Mouse (Mus musculus) brain, adult 2 months (tissue): ENCODE results near the gene Bcl2l2.
A peak's percentile ranks its signal among the peaks of the same experiment; 100 is the strongest.

Source experiments
- DNase-seq: peaks from one replicate; pipeline ENCODE4 v3.0.0; 2011; ENCODE audit warnings: low read depth, low spot score

The Bcl2l2 gene

DNA sequence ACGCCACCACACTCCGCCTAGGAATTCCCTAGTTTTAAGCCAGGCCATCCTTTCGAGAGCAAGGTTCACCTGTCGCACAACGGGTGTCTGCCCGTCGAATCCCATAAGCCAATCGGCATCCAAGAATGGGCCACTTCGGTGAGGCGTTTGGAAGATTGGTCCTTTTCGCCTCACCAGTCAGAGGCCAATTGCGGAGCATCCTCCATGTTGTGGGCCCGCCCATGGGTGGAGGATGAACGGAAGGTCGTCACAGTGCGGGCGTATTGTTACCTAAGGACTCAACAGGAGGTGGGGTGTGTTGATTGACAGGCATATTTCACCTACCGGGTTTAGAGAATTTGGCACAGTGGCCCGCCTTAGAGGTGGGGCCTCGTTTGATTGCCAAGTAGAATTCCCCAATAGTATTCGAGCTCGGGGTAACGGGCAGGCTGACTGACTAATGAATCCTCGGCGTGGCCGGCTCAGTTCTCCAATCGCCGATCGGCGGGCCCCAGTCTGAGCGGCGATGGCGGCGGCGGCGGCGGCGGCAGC, 10.5 kb downstream of the Bcl2l2 start:
- peak; percentile 100 for DNase-seq

GRCm38 (mm10) chr14:54894296-54895151, 11.3 kb downstream of the Bcl2l2 start:
- peak; percentile 54 for DNase-seq

DNA sequence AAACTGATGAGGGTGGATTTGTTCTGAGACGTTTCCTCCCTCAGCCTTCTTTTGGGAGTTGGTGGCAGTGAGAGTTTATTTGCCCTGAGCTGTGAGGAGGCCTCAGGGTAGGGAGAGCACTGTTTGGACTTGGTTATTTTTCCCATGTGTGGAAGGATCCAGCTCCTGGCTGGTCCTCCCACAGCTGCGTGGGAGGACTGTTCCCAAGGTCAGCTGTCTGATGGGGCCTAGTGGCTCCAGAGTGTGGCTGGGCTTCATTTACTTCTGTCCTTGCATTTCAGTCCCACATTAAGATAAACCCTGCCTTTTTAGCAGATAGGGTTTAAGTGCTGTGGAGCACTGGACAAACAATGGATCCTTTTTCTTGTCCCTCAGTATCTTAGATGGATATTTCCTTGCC, 14.3 kb downstream of the Bcl2l2 start:
- DNase-seq: no peak

DNA sequence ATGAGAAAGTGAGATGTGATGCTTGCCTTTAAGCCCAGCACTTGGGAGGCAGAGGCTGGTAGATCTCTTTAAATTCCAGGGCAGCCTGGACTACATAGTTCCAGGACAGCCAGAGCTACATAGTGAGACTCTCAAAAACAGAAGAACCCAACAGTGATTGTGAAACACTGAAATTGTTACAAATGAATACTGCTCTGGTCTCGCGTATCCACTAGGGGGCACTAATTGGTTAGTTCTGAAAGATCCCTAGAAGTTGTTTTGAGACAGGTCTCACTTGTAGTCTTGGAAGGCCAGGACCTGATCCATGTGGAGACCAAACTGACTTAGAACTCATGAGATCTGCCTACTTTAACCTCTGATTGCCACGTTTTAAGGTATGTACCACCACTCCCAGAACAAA, 17.2 kb downstream of the Bcl2l2 start:
- DNase-seq: peak; percentile 91

DNA sequence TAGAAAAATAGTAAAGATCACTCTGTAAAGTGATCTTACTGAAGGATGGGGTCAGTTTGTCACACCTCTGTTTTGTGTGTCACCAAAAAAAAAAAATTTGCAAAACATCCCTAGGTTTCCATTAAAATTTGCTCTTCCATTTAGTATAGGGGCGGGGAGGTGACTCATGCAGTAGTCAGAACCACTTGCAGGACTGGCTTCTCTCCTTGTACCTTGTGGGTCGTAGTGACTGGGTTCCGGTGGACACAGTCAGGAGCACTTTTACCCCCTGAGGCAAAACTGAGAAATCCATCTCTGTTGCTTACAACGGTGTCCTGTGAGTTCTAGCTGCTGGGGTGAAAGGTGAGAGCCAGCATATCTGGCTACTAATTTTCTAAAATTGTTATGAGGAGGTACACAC, 20.5 kb downstream of the Bcl2l2 start:
- DNase-seq: no peak

DNA sequence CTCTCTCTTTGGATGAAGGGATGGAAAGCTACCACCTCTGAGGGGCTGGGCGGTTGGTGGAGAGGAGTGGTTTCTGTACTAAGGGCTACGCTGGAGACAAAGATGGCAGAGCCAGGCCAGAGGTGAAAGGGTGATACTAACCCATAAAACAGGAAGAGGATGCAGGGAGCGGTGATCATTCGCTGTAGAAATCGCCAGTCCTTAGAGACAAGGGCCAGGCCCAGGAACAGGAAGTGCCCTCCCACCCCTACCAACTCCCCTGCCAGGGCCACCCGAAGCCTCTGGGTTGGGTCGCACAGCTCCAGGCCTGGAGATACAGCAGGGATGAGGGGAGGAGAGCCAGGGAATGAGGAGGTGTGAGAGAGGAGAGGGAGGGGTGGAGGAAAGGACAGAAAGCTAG, 25.5 kb downstream of the Bcl2l2 start:
- DNase-seq: no peak

DNA sequence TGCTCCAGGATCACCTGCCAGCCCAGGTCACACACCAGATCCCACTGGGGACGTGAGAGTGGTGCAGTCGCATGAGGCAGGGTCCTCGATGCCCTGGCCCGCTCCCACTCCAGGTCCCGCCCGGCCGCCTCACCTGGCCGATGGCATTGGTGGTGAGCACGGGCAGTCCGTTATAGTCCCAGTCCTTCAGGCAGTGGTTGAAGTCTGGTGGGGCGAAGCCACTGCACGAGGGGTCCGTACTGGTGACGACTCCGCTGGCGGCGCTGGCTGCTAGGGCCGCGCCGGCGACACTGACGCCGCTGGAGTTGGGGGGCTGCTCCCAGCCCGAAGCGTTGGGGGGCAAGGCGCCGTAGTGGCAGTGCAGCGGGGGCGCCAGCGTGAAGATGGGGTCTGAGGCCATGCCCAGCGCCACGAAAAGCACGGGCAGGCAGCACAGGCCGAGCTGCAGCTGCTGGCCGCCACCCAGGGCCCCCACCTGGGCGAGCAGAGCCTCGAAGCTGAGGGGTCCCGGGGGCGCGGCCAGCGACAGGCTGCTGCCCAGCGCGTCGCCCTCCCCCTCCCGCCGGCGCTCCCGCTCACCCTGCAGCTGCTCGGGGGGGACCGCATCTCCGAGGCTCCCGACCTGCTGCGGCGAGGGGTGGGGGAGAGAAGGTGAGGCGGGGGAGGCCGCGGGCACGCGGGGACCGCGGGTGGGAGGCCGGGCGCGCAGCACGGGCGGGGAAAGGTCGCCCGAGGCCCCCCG, 29.1 kb downstream of the Bcl2l2 start:
- DNase-seq: peak; percentile 49

GRCm38 (mm10) chr14:54912886-54913285, 29.7 kb downstream of the Bcl2l2 start, which contains the start of gene Slc22a17:
Slc22a17 (minus strand) TSS chr14:54913132.
- DNase-seq: peak; percentile 94

GRCm38 (mm10) chr14:54913343-54913742, 30.2 kb downstream of the Bcl2l2 start:
- DNase-seq: peak; percentile 44

DNA sequence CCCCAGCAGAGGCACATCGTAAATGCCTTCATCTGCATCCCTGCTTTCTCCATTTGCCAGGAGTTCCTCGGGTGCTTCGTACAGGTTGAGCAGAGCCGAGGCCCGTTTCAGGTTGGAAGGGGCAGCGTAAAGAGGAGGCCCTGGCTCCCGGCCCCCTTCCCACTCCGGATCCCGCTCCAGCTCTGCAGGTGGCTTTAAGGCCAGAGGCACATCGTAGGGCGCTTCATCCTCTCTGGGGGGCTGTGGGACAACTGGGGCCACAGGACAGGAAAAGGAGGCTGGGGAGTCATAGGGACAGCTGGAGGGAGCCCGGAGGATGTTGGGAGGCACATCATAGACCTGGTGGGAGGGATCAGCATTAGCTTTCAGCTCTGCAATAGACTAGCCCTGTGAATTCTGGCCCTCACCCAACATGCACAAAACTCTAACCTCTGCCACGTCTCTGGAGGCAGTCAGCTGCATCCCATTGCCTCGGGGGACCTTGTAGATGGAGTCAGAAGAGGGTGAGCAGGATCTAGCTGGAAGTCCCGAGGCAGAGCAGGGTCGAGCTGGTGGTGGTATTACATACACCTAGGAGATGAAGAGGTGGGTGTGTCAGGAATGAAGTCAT, 37.0 kb downstream of the Bcl2l2 start:
- no peak for DNase-seq

DNA sequence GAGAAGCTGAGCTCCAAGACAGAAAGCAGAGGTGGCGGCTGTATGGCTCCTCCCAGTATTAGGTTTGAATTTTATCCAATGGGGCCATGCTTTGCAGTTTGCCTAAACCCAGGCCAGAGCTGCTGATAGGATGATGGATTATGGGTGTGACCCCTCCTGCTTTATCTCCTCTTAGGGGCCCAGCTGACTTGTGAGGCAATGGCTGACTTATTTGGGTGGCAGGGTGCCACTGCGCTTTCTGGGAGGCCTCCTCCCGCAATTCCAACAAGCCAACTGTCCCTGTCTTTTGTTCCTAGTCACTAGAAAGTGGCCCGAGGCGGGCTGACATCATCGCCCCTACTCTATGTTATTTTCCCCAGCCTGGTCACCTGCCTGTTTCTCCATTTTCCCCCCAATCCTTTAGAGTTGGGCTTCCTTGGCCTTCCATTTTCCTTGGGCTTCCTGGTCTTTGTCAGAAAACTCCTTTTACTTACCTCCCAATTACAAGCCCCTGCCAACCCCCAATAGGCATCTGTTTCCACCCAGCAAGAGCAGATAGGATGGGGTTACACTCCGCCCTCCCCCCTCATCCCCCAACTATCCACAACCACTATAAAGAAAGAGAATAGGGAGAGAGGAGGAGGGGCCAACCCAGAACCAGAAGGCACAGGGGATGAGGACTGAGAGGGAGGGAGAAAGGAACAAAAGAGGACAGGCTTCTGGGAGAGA, 41.6 kb downstream of the Bcl2l2 start:
- peak; percentile 44 for DNase-seq

- DNase-seq: peak; percentile 70
These were observed 42.5 kb downstream of the Bcl2l2 start, which contains the start of gene Efs for GRCm38 (mm10) chr14:54925349-54926342. Efs (minus strand) TSS chr14:54926126.

DNA sequence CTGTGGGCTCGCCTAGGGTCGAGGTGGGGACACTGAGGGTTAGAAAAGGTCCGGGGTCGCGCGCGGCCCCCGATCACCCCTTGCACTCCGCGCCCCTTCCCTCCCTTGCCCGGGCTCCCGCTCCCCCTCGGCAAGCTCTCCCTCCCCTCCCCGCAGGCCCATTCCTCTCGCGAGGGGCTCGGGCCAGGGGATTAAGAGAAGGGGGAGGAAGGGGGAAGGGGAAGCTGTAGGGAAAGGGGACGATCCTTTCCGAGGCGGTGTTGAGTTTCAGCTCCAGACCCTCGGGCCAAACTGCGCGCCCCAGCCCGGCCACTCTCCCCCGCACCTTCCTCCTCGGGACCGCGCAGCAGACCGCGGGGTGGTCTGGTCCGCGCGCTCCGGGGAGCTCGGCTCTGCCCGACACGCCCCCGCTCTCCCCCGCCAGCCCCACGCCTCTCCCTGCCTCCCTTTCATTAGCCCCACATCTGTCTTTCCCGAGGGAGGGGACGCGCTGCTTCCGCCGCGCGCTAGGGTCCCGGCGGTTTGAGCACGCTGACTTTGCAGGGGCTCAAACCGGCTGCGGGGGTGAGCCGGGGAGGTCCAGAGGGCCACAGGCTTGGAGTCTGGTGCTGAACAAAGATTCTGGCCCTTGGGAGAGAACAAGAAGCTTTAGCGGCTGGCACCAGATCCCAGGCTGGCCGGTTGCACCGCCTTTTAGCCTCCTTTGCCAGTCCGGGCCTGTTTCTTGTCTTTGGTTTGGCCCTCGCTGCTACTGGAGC, 43.4 kb downstream of the Bcl2l2 start:
- DNase-seq: peak; percentile 45

GRCm38 (mm10) chr14:54927296-54927695, 44.1 kb downstream of the Bcl2l2 start:
- no peak for DNase-seq

DNA sequence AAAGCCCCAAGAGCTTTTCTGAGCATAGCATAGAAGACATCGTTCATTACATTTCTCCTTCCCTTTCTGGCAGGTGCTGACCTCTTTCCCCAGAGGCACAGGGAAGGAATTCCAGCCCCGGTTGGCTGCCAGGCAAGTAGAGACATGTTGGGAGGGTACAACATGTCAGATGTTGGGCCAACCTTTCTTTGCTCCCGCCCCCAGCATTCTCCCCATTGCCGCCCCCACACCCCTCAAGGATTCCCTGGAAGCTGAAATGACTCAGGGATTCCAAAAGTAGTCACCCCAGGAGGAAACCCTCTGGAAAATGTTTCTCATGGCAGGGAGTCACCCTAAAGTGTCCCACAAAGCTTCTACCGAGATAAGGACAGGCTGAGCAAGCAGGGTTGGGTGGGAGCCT, 46.6 kb downstream of the Bcl2l2 start:
- peak; percentile 68 for DNase-seq

- DNase-seq: no peak
These were observed 47.3 kb downstream of the Bcl2l2 start for GRCm38 (mm10) chr14:54930431-54930830.

DNA sequence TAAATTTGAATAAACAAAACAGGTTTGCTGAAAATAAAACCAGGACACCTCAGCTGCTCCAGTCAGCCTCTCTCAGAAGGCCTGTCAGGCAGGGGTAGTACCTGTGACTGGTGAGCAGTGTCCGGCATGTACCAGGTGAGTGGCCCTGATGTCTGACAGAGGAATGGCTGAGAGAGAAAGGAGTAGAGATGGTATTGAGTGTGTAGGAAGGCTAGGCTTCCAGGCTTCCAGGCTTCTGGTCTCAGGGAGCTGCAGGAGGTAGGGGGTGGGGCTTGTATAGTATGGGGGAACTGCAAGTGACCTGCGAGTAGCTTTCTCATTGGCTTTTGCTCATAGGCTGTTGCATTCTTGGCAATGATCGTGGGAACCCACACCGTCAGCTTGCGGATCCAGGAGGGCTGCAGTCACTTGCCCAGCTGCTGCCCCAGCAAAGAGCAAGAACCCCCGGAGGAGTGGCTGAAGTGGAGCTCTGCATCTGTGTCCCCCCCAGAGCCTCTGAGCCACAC, 49.5 kb downstream of the Bcl2l2 start, which contains the start of gene Il25:
Il25 (plus strand) TSS at position 51 of the 506 bp plus-strand sequence.
- DNase-seq: no peak

- peak; percentile 95 for DNase-seq
These were observed 53.0 kb downstream of the Bcl2l2 start, which contains the start of gene Cmtm5 for GRCm38 (mm10) chr14:54935904-54936830. Cmtm5 (plus strand) TSS chr14:54936261.
